Mouse (Mus musculus) stomach, postnatal 0 days (tissue): ENCODE measurements at regions not wholly inside any gene's neighbourhood (a gene's known extent, or its start where the extent isn't known, plus 50 kb on each side); places are given as distances from the start of the nearest gene placed in this dataset.

Source experiments
- CTCF ChIP-seq: IDR thresholded peaks from 2 replicates; pipeline ENCODE4 v1.5.1; 2016; ENCODE audit warnings: antibody characterized with exemption, low read depth, mild to moderate bottlenecking, moderate library complexity
- EP300 ChIP-seq: optimal IDR thresholded peaks from 2 replicates; pipeline ENCODE3; 2016; ENCODE audit warnings: antibody characterized with exemption

- TF ChIP-seq EP300: no peak
- peak; percentile 87 for TF ChIP-seq CTCF
Observed at GRCm38 (mm10) chr10:29803915-29804545, 268.4 kb upstream of the Rspo3 start.
